Mouse (Mus musculus) WW6 (cell line): ENCODE data around the gene Zfp213.
"Not testable (repeated sequence)": the region's sequence is repeated elsewhere in the genome, so short reads cannot be mapped to it uniquely, and the experiment has no call there.

Experiments used
- DNase-seq: peaks from one replicate; pipeline ENCODE4 v3.0.0-alpha.2; 2013; ENCODE audit warnings: low read depth, low spot score

Gene Zfp213

GRCm38 (mm10) chr17:23563595-23564367 is at the start of gene Zfp213:
TSS of gene Zfp213 (minus strand) at chr17:23564238.
- peak; percentile 92 for DNase-seq

- peak; percentile 78 for DNase-seq
Measured at GRCm38 (mm10) chr17:23610361-23610800, 46.3 kb upstream of the Zfp213 start.

GRCm38 (mm10) chr17:23609612-23610011 is 45.6 kb upstream of the Zfp213 start:
- DNase-seq: no peak

- no peak for DNase-seq
Measured at GRCm38 (mm10) chr17:23605220-23605619, 41.2 kb upstream of the Zfp213 start.

GRCm38 (mm10) chr17:23604394-23604793 is 40.4 kb upstream of the Zfp213 start:
- no peak for DNase-seq

GRCm38 (mm10) chr17:23603542-23603941 is 39.5 kb upstream of the Zfp213 start:
- no peak for DNase-seq

- no peak for DNase-seq
Measured at GRCm38 (mm10) chr17:23603077-23603476, 39.0 kb upstream of the Zfp213 start.

- DNase-seq: no peak
Measured at GRCm38 (mm10) chr17:23601836-23602585, 38.0 kb upstream of the Zfp213 start.

GRCm38 (mm10) chr17:23600641-23601622 is 36.9 kb upstream of the Zfp213 start, which contains the start of gene Zscan10:
TSS of gene Zscan10 (plus strand) at chr17:23600856.
- peak; percentile 69 for DNase-seq

- no peak for DNase-seq
Measured at GRCm38 (mm10) chr17:23599605-23600063, 35.6 kb upstream of the Zfp213 start.

- DNase-seq: peak; percentile 89
Measured at GRCm38 (mm10) chr17:23598582-23599552, 34.8 kb upstream of the Zfp213 start, which contains the start of gene Zfp13. TSS of gene Zfp13 (minus strand) at chr17:23599487.

GRCm38 (mm10) chr17:23595139-23595538 is 31.1 kb upstream of the Zfp213 start:
- not testable (repeated sequence) for DNase-seq

GRCm38 (mm10) chr17:23592926-23593300 is 28.9 kb upstream of the Zfp213 start:
- no peak for DNase-seq

GRCm38 (mm10) chr17:23592208-23592925 is 28.3 kb upstream of the Zfp213 start:
- peak; percentile 95 for DNase-seq

GRCm38 (mm10) chr17:23587253-23587652 is 23.2 kb upstream of the Zfp213 start:
- DNase-seq: no peak

GRCm38 (mm10) chr17:23585721-23586491 is 21.9 kb upstream of the Zfp213 start:
- DNase-seq: no peak

- no peak for DNase-seq
Measured at GRCm38 (mm10) chr17:23584786-23585185, 20.7 kb upstream of the Zfp213 start.

GRCm38 (mm10) chr17:23575951-23576552 is 12.0 kb upstream of the Zfp213 start:
- DNase-seq: no peak
